Mouse (Mus musculus) cortical plate, adult 2 months (tissue): ENCODE data around the gene Irak2.

Experiments
- CTCF ChIP-seq: fragments of 200-500 bp; IDR thresholded peaks from 2 replicates; pipeline ENCODE4 v1.5.1; 2011; ENCODE audit warnings: mild to moderate bottlenecking, control low read depth, low read length; ENCODE audit not compliant: insufficient read depth; ENCODE audit errors: extremely low read depth
- POLR2A ChIP-seq: fragments of 200-500 bp; IDR thresholded peaks from 2 replicates; pipeline ENCODE4 v1.6.1; 2011; ENCODE audit warnings: mild to moderate bottlenecking, low read length, control low read depth; ENCODE audit not compliant: insufficient read depth; ENCODE audit errors: extremely low read depth

DNA sequence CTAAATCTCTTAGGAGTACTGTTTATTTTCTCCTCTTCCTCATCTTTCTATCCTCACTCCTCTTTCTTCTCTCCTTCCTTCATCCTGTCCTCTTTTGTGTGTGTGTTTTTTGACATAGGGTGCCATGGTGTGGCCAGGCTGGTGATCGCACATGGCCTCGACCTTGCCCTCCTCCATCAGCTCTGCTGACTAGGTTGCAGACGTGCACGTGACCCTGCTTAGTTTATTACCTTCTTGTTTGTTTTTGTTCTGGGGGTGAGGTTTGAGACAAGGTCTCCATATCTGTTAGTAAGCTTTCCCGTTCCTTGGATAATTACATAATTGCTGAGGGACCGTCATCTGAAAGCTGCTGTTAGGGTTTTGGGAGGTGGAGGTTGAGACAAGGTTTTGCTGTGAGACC is 29.4 kb upstream of the Irak2 start:
- TF ChIP-seq CTCF, result no peak
- TF ChIP-seq POLR2A, result no peak
